Mouse (Mus musculus): Measurements from ENCODE around the gene Grifin. TPM values are rescaled to one million over a fixed set of nuclear protein-coding genes. Genes with fewer than 3 reads are reported as not detected.

The Grifin gene
- polyA plus RNA-seq (2014; fragmentation: Nextera tagmentation; extraction: Ambion mirVana): 0.61 TPM in 1 of 2 replicates, not detected in the other

DNA sequence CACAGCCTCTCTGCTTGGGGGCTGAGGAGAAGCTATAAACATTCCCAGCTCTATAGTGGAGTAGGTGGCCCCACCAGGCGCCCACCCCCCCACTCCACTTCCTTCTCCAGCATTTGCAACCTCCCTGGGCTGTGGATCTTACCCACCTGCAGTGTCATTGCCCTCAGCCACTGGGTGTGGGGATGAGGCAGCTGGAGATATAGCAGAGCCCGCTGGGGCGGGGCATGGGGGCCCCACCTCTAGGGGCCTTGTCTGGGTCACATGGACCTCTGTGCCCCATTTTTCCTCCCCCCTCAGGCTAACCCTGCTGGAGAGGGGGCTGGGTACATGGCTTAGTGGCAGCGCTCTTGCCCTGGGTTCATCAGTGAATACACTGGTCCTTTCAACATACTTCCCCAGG, at the start of gene Grifin:
TSS of gene Grifin (minus strand) at position 176 of the 400 bp plus-strand sequence.
- WGBS: 68% methylated on average over 4 of the region's 4 CpGs
- H3K27ac ChIP-seq: no peak within 1 kb of the TSS
- ATAC-seq (ENCODE audit: low FRiP score): no peak

DNA sequence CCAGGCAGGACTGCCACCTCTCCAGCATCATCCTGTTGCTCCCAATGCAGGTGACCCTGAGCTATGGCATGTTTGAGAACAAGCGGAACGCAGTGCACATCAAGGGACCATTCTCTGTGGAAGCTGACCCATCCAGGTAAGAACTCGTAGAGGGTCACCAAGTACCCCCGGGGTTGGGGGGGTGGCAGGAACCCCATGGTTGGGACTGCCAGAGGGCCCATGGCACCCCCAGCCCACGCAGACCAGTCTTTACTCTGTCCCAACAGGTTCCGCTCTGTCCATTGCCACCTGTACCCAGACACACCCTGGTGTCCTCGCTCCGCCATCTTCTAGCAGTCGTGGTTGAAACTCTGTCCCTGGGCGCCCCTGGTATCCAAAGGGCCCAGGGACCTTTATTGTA, 49.3 kb upstream of the Grifin start:
- Histone ChIP-seq H3K27ac (no peak overlapping the region), H3K27me3 (ENCODE audit: control insufficient read depth, insufficient read depth, low read length) (peaks cover 7% of the 10 kb centered on the region), H3K9me3 (ENCODE audit: control insufficient read depth, low read length) (no peaks in the 10 kb centered on the region), H3K4me2 (replicated peaks) (no peak overlapping the region), H3K4me1 (replicated peaks; ENCODE audit: control insufficient read depth, insufficient read depth, low read length) (peaks cover 23% of the 10 kb centered on the region), H3K36me3 (replicated peaks; ENCODE audit: control insufficient read depth, insufficient read depth) (peaks cover 27% of the 10 kb centered on the region), H3K4me3 (replicated peaks; ENCODE audit: low read length) (no peak overlapping the region), H3K9ac (no peak overlapping the region)
- no peak for ATAC-seq (ENCODE audit: low FRiP score)
- 96% methylated on average over 10 of the region's 10 CpGs for WGBS
- no peak for DNase-seq (ENCODE audit: low spot score)

More for the DNA sequence above, at the start of gene Grifin:
- H3K4me1 ChIP-seq (replicated peaks; ENCODE audit: control insufficient read depth, insufficient read depth, low read length): no peaks in the 10 kb centered on the region
- no peaks in the 10 kb centered on the region for H3K9me3 ChIP-seq (ENCODE audit: control insufficient read depth, low read length)
- no peak for DNase-seq (ENCODE audit: low spot score)
- H3K4me3 ChIP-seq (replicated peaks; ENCODE audit: low read length): no peak within 1 kb of the TSS
- H3K27me3 ChIP-seq (ENCODE audit: control insufficient read depth, insufficient read depth, low read length): no peaks in the 10 kb centered on the region
- no peak within 1 kb of the TSS for H3K9ac ChIP-seq
- no peak within 1 kb of the TSS for H3K4me2 ChIP-seq (replicated peaks)
- no peaks in the 10 kb centered on the region for H3K36me3 ChIP-seq (replicated peaks; ENCODE audit: control insufficient read depth, insufficient read depth)

DNA sequence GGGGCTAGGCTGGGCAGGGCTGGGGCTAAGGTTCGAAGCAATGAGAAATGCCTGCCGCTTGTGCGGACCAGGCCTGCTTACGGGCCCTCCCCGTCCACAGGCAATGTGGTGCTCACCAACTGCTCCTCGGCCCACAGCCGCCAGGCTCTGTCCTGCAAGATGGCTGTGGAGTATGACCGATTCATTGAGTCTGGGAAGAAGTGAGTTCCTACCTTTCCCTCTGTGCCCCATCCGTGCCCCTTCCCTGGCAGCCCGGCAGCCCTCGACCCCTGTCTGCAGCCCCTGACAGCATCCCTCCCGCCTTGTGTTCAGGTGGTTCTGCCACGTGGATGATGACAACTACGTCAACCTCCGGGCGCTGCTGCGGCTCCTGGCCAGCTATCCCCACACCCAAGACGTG, 47.3 kb upstream of the Grifin start:
- no peaks in the 10 kb centered on the region for H3K9me3 ChIP-seq (ENCODE audit: control insufficient read depth, low read length)
- peak overlapping the region; percentile 42 for H3K9ac ChIP-seq
- peak overlapping the region; percentile 87 for H3K4me2 ChIP-seq (replicated peaks)
- DNase-seq (ENCODE audit: low spot score) (no peak), ATAC-seq (ENCODE audit: low FRiP score) (no peak)
- H3K27me3 ChIP-seq (ENCODE audit: control insufficient read depth, insufficient read depth, low read length): peaks cover 21% of the 10 kb centered on the region
- H3K4me3 ChIP-seq (replicated peaks; ENCODE audit: low read length): peak overlapping the region; percentile 19
- peak overlapping the region; percentile 88 for H3K27ac ChIP-seq
- peaks cover 27% of the 10 kb centered on the region for H3K36me3 ChIP-seq (replicated peaks; ENCODE audit: control insufficient read depth, insufficient read depth)
- H3K4me1 ChIP-seq (replicated peaks; ENCODE audit: control insufficient read depth, insufficient read depth, low read length): peaks cover 32% of the 10 kb centered on the region
- 24% methylated on average over 18 of the region's 18 CpGs for WGBS

GRCm38 (mm10) chr5:140611611-140612185, 46.8 kb upstream of the Grifin start:
- 9% methylated on average over 15 of the region's 15 CpGs for WGBS
- Histone ChIP-seq H3K9ac (peak overlapping the region; percentile 42), H3K27me3 (ENCODE audit: control insufficient read depth, insufficient read depth, low read length) (peaks cover 26% of the 10 kb centered on the region), H3K27ac (peak overlapping the region; percentile 88), H3K4me1 (replicated peaks; ENCODE audit: control insufficient read depth, insufficient read depth, low read length) (peaks cover 37% of the 10 kb centered on the region), H3K36me3 (replicated peaks; ENCODE audit: control insufficient read depth, insufficient read depth) (peaks cover 27% of the 10 kb centered on the region), H3K4me2 (replicated peaks) (peak overlapping the region; percentile 87), H3K4me3 (replicated peaks; ENCODE audit: low read length) (peak overlapping the region; percentile 19), H3K9me3 (ENCODE audit: control insufficient read depth, low read length) (no peaks in the 10 kb centered on the region)
- ATAC-seq (ENCODE audit: low FRiP score): no peak
- no peak for DNase-seq (ENCODE audit: low spot score)

DNA sequence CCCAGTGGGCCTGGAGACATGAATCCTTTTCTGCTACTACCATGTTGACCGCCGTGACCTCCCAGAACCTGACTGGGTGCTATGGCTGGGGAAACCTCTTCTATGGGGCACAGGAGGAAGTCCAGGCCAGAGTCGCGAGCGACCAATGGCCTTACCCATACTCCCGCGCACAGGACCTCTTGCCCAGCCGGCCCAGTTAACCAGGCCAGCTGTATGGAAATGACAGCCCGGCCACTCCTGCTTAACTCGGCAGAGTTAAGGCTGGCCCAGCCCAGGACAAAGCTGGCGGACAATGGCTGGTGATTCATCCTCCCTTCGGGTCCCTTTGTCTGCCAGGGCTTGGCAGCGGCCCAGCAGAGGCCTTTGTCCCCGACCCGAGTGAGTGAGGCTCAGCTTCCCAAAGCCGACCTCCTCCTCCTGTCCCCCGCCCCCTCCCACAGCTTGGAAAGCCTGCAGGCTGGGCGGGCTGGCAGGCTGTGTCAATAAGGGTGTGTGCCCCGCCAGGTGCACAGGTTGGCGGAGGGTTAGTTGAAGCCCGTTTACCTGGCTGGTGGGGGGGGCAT, 46.2 kb upstream of the Grifin start:
- DNase-seq (ENCODE audit: low spot score) (peak; percentile 75), ATAC-seq (ENCODE audit: low FRiP score) (peak; percentile 52; the same call in 1 of the 2 replicates)
- WGBS: 4% methylated on average over 21 of the region's 21 CpGs
- peak overlapping the region; percentile 64 for H3K9ac ChIP-seq
- H3K9me3 ChIP-seq (ENCODE audit: control insufficient read depth, low read length): no peaks in the 10 kb centered on the region
- H3K36me3 ChIP-seq (replicated peaks; ENCODE audit: control insufficient read depth, insufficient read depth): peaks cover 24% of the 10 kb centered on the region
- peak overlapping the region; percentile 88 for H3K27ac ChIP-seq
- H3K27me3 ChIP-seq (ENCODE audit: control insufficient read depth, insufficient read depth, low read length): peaks cover 31% of the 10 kb centered on the region
- peak overlapping the region; percentile 87 for H3K4me2 ChIP-seq (replicated peaks)
- peaks cover 43% of the 10 kb centered on the region for H3K4me1 ChIP-seq (replicated peaks; ENCODE audit: control insufficient read depth, insufficient read depth, low read length)
- H3K4me3 ChIP-seq (replicated peaks; ENCODE audit: low read length): peak overlapping the region; percentile 55

- Histone ChIP-seq H3K9ac (peak overlapping the region; percentile 64), H3K9me3 (ENCODE audit: control insufficient read depth, low read length) (no peaks in the 10 kb centered on the region), H3K27me3 (ENCODE audit: control insufficient read depth, insufficient read depth, low read length) (peaks cover 32% of the 10 kb centered on the region), H3K36me3 (replicated peaks; ENCODE audit: control insufficient read depth, insufficient read depth) (peaks cover 24% of the 10 kb centered on the region), H3K4me1 (replicated peaks; ENCODE audit: control insufficient read depth, insufficient read depth, low read length) (peaks cover 46% of the 10 kb centered on the region), H3K4me3 (replicated peaks; ENCODE audit: low read length) (peak overlapping the region; percentile 55), H3K27ac (peak overlapping the region; percentile 88), H3K4me2 (replicated peaks) (peak overlapping the region; percentile 87)
- ATAC-seq (ENCODE audit: low FRiP score) (no peak), DNase-seq (ENCODE audit: low spot score) (no peak)
- 2% methylated on average over 21 of the region's 30 CpGs for WGBS
These were observed 45.6 kb upstream of the Grifin start for GRCm38 (mm10) chr5:140610273-140611011.

DNA sequence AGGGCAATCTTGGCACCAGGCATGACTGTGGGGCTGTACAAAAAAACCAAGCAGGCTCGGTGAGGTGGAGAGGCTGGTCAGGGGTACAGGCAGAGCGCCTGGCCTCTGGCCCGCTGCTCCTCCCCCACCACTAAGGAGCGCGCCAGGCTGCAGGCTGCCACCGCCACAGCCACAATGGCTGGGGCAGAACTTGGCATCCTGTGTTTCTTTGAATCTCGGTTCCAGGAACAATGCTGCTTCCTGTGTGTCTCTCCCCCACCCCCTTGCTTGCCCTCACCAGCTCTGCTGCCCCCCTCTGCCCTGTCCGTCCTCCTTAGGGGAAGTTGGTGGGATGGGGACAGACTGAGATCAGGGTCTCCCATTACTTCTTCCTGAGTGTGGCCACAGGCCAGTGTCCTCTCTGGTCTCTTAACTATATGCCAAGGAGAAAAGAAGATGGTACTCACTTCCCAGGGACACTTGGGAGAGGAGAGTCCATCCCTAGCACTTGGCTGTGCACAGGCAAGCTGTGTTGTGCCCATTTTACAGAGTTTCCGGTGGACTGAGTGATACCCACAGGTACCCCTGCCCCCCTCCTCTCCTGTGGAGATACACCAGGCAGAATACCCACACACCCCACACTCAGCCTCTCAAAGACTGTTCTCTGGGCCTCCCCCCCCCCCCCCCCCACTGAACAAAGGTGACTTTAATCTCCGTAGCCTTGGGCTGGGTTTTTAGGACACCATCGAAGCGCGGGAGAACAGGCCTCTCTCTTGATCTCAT, 44.8 kb upstream of the Grifin start:
- Histone ChIP-seq H3K9ac (peak overlapping the region; percentile 64), H3K4me2 (replicated peaks) (peak overlapping the region; percentile 87), H3K9me3 (ENCODE audit: control insufficient read depth, low read length) (no peaks in the 10 kb centered on the region), H3K4me3 (replicated peaks; ENCODE audit: low read length) (peak overlapping the region; percentile 55), H3K27ac (peak overlapping the region; percentile 88), H3K27me3 (ENCODE audit: control insufficient read depth, insufficient read depth, low read length) (peaks cover 32% of the 10 kb centered on the region), H3K36me3 (replicated peaks; ENCODE audit: control insufficient read depth, insufficient read depth) (peaks cover 24% of the 10 kb centered on the region), H3K4me1 (replicated peaks; ENCODE audit: control insufficient read depth, insufficient read depth, low read length) (peaks cover 46% of the 10 kb centered on the region)
- ATAC-seq (ENCODE audit: low FRiP score) (0 out of 2 replicates have a peak, but pooled peaks have one; percentile 15), DNase-seq (ENCODE audit: low spot score) (no peak)
- WGBS: 9% methylated on average over 13 of the region's 13 CpGs

GRCm38 (mm10) chr5:140608634-140609015, 43.8 kb upstream of the Grifin start:
- peak overlapping the region; percentile 64 for H3K9ac ChIP-seq
- H3K27me3 ChIP-seq (ENCODE audit: control insufficient read depth, insufficient read depth, low read length): peaks cover 32% of the 10 kb centered on the region
- H3K4me3 ChIP-seq (replicated peaks; ENCODE audit: low read length): peak overlapping the region; percentile 55
- WGBS: 2% methylated on average over 16 of the region's 16 CpGs
- ATAC-seq (ENCODE audit: low FRiP score) (peak; percentile 36), DNase-seq (ENCODE audit: low spot score) (peak; percentile 63)
- H3K9me3 ChIP-seq (ENCODE audit: control insufficient read depth, low read length): no peaks in the 10 kb centered on the region
- peaks cover 46% of the 10 kb centered on the region for H3K4me1 ChIP-seq (replicated peaks; ENCODE audit: control insufficient read depth, insufficient read depth, low read length)
- H3K27ac ChIP-seq: peak overlapping the region; percentile 88
- H3K36me3 ChIP-seq (replicated peaks; ENCODE audit: control insufficient read depth, insufficient read depth): peaks cover 14% of the 10 kb centered on the region
- H3K4me2 ChIP-seq (replicated peaks): peak overlapping the region; percentile 87
